Mouse (Mus musculus) neural tube, embryonic 15.5 days (tissue): ENCODE measurements around the gene Spert. TPM values are rescaled to one million over a fixed set of nuclear protein-coding genes. Genes with fewer than 3 reads are reported as not detected.

Source experiments
- ATAC-seq: fragments of 200-750 bp; cut with Nextera tagmentation; 2 replicates; pipeline ENCODE4 v1.8.0; 2017; ENCODE audit warnings: mild to moderate bottlenecking, moderate TSS enrichment, moderate library complexity; ENCODE audit not compliant: low FRiP score
- H3K27ac ChIP-seq: fragments of 300-500 bp; sonication (generic); replicated peaks from 2 replicates; pipeline ENCODE4 v1.5.1; 2015; ENCODE audit warnings: mild to moderate bottlenecking, inconsistent platforms
- H3K27me3 ChIP-seq: fragments of 300-500 bp; sonication (generic); replicated peaks from 2 replicates; pipeline ENCODE4 v1.6.1; 2015; ENCODE audit warnings: inconsistent platforms
- H3K36me3 ChIP-seq: fragments of 300-500 bp; sonication (generic); 2 replicates; pipeline ENCODE4 v1.6.1; 2015; ENCODE audit warnings: inconsistent platforms
- H3K4me1 ChIP-seq: fragments of 300-500 bp; sonication (generic); 2 replicates; pipeline ENCODE4 v1.6.1; 2015; ENCODE audit warnings: inconsistent platforms
- H3K4me2 ChIP-seq: fragments of 300-500 bp; sonication (generic); 2 replicates; pipeline ENCODE4 v1.6.1; 2015; ENCODE audit warnings: inconsistent platforms, mild to moderate bottlenecking, moderate library complexity
- H3K4me3 ChIP-seq: fragments of 300-500 bp; sonication (generic); replicated peaks from 2 replicates; pipeline ENCODE4 v1.5.1; 2015; ENCODE audit warnings: mild to moderate bottlenecking, inconsistent platforms
- H3K9ac ChIP-seq: fragments of 300-500 bp; sonication (generic); replicated peaks from 2 replicates; pipeline ENCODE4 v1.6.1; 2015; ENCODE audit warnings: mild to moderate bottlenecking, inconsistent platforms
- H3K9me3 ChIP-seq: fragments of 300-500 bp; sonication (generic); replicated peaks from 2 replicates; pipeline ENCODE4 v1.6.1; 2016; ENCODE audit warnings: inconsistent platforms
- WGBS: fragments of 180-500 bp; shearing (Covaris S2); methylation state at CpG from one replicate; pipeline ENCODE4 v1.1.7; 2015; ENCODE audit warnings: mixed read lengths; 5-methylcytosine and 5-hydroxymethylcytosine counted together
- polyA plus RNA-seq: library from polyadenylated mRNA; unstranded; fragments of >200 nt; fragmentation: Nextera tagmentation; extraction: Ambion mirVana; gene quantifications from 2 replicates; pipeline ENCODE4 v1.2.1, GENCODE M21; 2015

Spert gene
- polyA plus RNA-seq, 1 experiment from 2014 or later, result not detected

DNA sequence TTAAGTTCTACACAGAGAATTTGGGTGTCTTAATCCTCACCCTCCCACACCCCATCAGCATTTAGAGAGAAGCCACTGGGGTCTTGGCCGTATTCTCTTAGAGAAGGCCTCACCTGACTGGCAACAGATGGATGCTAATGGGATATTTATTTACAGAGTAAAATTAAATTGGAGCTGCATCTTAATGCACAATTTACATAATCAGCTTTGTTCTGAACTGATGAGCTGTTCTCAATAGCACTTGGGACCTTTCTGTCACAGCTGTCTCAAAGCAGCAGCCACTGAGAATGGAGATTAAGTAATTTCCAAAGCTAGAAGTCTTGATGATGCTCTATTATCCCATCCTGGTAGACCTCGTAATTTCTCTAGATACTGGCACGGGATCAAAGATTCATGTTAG is 26.6 kb downstream of the Spert start:
- no peaks in the 10 kb centered on the region for H3K36me3 ChIP-seq
- H3K4me3 ChIP-seq, result no peak overlapping the region
- no peak overlapping the region for H3K9ac ChIP-seq
- H3K9me3 ChIP-seq, result no peaks in the 10 kb centered on the region
- no peak overlapping the region for H3K4me2 ChIP-seq
- 20% methylated on average over 3 of the region's 3 CpGs for WGBS
- ATAC-seq, result 0 out of 2 replicates have a peak, but pooled peaks have one; percentile 39
- H3K4me1 ChIP-seq, result peaks cover 23% of the 10 kb centered on the region
- peak overlapping the region; percentile 63 for H3K27ac ChIP-seq
- 0 out of 2 replicates have a peak, but pooled peaks cover 4% of the 10 kb centered on the region for H3K27me3 ChIP-seq

DNA sequence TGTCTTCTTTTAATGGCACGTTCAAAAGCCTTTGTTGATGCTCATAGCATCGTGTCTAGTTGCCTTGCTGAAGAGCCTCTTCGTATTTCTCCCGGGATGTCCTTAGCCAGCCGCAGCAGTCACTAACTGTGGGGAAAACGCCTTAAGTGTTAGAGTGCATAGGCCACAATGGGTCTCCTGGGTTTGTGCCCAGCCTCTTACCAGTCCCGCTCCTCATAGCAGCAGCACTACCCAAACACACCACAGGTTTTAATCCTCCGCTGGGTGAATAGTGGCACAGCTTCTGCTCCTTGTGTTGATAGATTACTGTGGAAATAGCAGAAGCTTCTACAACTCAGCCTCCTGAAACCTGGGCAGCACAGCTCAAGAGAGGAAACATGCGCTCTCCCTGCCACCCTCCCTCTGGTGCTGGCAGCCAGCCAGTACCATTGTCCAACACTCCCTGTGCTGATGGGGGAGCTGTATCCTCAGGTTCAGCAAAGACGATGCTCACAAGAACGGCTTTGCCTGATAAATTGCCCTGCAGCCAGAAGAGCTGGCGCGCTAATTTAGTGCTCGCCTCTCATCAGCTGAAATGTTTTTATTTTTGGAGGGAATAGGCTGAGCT is 27.3 kb downstream of the Spert start:
- H3K9me3 ChIP-seq, result no peaks in the 10 kb centered on the region
- H3K27ac ChIP-seq, result peak overlapping the region; percentile 63; the same call in 1 of the 2 replicates
- WGBS, result 23% methylated on average over 14 of the region's 14 CpGs
- H3K4me2 ChIP-seq, result peak overlapping the region; percentile 15; the same call in 1 of the 2 replicates
- peak; percentile 90 for ATAC-seq
- H3K27me3 ChIP-seq, result 0 out of 2 replicates have a peak, but pooled peaks cover 4% of the 10 kb centered on the region
- H3K4me3 ChIP-seq, result no peak overlapping the region
- H3K4me1 ChIP-seq, result peaks cover 23% of the 10 kb centered on the region
- no peaks in the 10 kb centered on the region for H3K36me3 ChIP-seq
- H3K9ac ChIP-seq, result no peak overlapping the region

DNA sequence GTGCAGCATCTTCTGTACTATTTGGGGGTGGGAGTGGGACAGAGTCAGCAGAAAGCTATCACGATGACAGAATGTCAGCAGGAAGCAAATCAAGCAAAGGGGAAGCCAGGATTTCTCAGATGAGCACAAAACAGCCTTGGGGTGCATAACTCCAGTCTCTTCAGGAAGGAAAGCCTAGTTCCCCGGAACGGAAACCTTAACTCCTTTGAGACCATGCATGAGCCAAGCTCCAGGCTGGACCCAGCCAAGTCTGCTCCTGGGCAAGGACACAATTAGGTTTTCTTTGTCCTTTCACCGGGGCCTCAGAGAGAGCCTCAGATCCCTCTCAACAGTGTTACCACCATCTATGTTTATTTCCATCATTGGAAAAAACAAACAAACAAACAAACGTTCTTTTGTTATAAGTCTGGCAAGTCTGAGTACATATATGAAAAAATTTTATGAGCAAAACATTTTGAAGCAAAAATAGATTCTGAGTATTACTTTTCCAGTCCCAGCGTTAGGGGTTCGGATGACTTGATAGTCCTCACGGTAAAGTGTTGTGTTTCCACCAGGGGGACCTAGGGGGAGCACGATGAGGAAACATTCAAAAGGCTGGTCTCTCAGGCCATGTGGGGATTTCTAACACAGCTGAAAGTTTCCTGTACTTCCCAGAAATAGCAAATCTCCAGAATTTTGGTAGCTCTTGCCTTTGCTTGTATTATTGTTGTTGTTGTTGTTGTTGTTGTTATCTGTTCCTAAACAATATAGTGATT is 31.2 kb downstream of the Spert start:
- no peak overlapping the region for H3K27ac ChIP-seq
- H3K4me2 ChIP-seq, result no peak overlapping the region
- 0 out of 2 replicates have a peak, but pooled peaks cover 4% of the 10 kb centered on the region for H3K27me3 ChIP-seq
- 52% methylated on average over 9 of the region's 9 CpGs for WGBS
- no peaks in the 10 kb centered on the region for H3K9me3 ChIP-seq
- H3K4me1 ChIP-seq, result peaks cover 18% of the 10 kb centered on the region
- H3K36me3 ChIP-seq, result no peaks in the 10 kb centered on the region
- no peak for ATAC-seq
- no peak overlapping the region for H3K9ac ChIP-seq
- no peak overlapping the region for H3K4me3 ChIP-seq

DNA sequence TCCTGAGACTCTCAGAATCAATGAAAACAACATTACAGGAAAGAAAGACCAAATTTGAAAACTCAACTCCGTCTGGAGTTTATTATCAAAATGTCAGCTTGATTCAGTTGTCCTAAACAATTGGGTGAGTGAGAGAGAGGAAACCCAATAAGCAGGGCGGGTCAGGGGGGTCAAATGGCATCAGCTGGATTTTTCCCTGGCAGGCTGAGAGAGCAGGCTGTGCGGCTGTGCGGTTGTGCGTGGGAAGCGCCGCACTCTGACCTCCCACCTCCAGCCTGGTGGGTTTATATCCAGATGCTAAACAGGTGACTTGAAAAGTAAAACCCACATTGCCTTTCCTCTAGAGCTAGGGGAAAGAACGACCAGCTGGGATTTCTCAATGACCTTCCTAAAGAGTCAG is 51.2 kb downstream of the Spert start:
- H3K27me3 ChIP-seq, result no peaks in the 10 kb centered on the region
- no peak overlapping the region for H3K4me3 ChIP-seq
- no peak overlapping the region for H3K9ac ChIP-seq
- H3K4me1 ChIP-seq, result peaks cover 24% of the 10 kb centered on the region
- H3K4me2 ChIP-seq, result no peak overlapping the region
- H3K36me3 ChIP-seq, result no peaks in the 10 kb centered on the region
- WGBS, result 18% methylated on average over 8 of the region's 8 CpGs
- no peaks in the 10 kb centered on the region for H3K9me3 ChIP-seq
- H3K27ac ChIP-seq, result peak overlapping the region; percentile 51; the same call in 1 of the 2 replicates
- ATAC-seq, result no peak

DNA sequence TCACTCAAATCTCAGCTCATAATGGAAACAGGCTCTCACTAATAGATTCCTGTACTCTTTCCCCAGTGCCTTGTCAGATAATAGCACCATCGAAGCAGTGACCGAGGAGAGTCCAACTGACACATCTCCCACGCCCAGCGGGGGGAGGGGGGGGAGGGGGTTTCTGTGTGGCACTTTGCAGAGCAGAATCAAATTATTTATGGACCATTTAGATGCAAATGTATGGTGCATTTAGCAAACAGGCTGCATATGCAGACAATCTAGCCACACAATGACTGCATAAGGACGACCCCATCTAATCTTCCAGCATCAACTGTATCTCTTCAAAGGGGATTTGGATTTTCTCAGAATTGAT is 51.9 kb downstream of the Spert start:
- Histone ChIP-seq H3K9ac (no peak overlapping the region), H3K36me3 (no peaks in the 10 kb centered on the region), H3K27ac (peak overlapping the region; percentile 51), H3K4me1 (peaks cover 30% of the 10 kb centered on the region), H3K4me2 (no peak overlapping the region), H3K9me3 (no peaks in the 10 kb centered on the region), H3K4me3 (no peak overlapping the region), H3K27me3 (no peaks in the 10 kb centered on the region)
- ATAC-seq, result peak; percentile 54; the same call in 1 of the 2 replicates
- WGBS, result 13% methylated on average over 5 of the region's 5 CpGs

DNA sequence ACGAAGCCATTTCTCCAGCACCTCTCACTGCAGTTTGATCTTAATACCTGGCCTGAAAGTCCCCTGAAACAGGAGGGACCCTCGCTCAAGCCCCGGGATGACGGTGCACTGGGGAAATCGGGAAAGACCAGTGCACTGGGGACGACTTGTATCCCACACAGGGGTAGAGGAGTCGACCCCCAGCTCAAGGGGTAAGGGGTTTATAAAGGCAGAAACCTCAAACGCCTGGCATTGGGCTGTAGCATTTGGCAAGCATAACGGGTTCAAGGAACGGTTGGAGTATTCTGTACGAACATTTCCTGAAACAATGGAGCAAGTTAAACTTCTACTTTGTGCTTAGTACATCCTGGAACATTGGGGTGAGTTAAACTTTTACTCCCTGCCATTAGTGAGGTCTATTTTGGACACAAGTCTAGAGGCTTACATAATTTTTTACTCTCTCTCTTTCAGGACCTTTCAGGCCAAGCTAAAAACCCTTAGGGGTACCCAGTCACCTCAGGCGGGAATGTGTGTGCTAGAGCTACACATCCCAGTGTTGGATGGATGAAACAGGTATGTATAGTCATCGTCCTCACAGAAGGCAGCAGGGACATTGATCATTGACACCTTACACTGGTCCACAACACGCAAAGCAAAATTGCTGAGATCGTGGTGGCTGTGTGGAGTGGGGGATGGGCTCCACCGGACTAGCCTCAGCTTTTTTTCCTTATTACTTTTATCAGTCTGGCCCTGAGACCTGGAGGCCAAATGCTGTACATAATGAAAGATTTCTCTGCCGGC is 52.5 kb downstream of the Spert start:
- WGBS, result 42% methylated on average over 17 of the region's 17 CpGs
- no peaks in the 10 kb centered on the region for H3K36me3 ChIP-seq
- H3K4me3 ChIP-seq, result no peak overlapping the region
- no peak overlapping the region for H3K9ac ChIP-seq
- peaks cover 30% of the 10 kb centered on the region for H3K4me1 ChIP-seq
- no peaks in the 10 kb centered on the region for H3K9me3 ChIP-seq
- no peak overlapping the region for H3K4me2 ChIP-seq
- H3K27me3 ChIP-seq, result no peaks in the 10 kb centered on the region
- peak overlapping the region; percentile 51 for H3K27ac ChIP-seq
- ATAC-seq, result no peak; the same call in 1 of the 2 replicates

DNA sequence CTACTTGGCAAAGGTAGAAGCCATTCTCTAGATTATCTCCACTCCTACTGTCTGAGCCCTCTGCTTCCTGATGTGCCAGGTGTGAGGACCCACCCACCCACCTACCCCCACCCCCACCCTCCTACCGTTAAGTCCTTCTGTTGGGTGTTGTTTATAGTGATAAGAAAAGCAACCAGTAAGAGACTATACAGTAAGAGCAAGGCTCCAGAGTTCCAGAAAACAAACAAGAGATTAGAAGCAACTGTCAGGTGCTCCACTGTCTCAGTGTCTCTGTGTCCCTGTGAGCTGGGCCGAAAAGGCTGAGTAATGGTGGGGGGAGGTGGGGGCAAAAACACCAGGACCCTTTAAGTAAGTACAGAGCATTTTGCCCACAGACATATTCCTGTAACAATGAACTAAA is 53.7 kb downstream of the Spert start:
- no peaks in the 10 kb centered on the region for H3K36me3 ChIP-seq
- H3K4me3 ChIP-seq, result no peak overlapping the region
- 0 out of 2 replicates have a peak, but pooled peaks cover 3% of the 10 kb centered on the region for H3K27me3 ChIP-seq
- H3K4me2 ChIP-seq, result no peak overlapping the region
- H3K4me1 ChIP-seq, result peaks cover 30% of the 10 kb centered on the region
- H3K9me3 ChIP-seq, result no peaks in the 10 kb centered on the region
- H3K9ac ChIP-seq, result no peak overlapping the region
- peak; percentile 36; the same call in 1 of the 2 replicates for ATAC-seq
- 30% methylated on average over 2 of the region's 2 CpGs for WGBS
- no peak overlapping the region for H3K27ac ChIP-seq

Other genes starting within 250 kb of the Spert start
- 5.1 and 6.0 TPM in 2 replicates for gene Siah3, start 137.1 kb downstream of the Spert start, polyA plus RNA-seq
- gene Erich6b, start 49.1 kb upstream of the Spert start, polyA plus RNA-seq, result not detected in 2 replicates
- gene Cog3, start 161.4 kb upstream of the Spert start, polyA plus RNA-seq, result 17.2 and 18.0 TPM in 2 replicates
- 7.0 and 8.1 TPM in 2 replicates for gene Slc25a30, start 193.9 kb upstream of the Spert start, polyA plus RNA-seq